Mouse (Mus musculus): ENCODE results near the gene Stk11. TPM values are rescaled to one million over a fixed set of nuclear protein-coding genes. Genes with fewer than 3 reads are reported as not detected.

Stk11 gene
- polyA plus RNA-seq, 1 experiment from 2014 or later, result 11.7 TPM

DNA sequence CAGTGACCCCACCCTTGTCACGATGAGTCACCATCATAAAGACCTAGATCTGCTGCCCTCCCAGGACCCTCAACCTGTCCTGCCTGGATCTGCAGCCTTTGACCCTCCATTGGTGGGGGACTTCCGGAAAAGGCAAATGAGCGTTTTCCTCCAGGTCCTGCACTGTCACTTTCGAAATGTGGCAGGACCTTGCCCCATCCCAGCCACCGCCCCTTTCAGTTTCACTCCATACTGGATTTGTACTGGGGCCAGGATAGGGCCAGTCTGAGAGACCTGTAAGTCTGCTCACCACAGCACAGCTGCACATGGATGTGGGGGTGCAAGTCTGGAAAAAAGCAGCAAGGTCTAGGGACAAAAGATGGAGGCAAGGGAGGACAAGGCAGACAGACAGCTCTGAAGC lies 17.0 kb upstream of the Stk11 start:
- 0 out of 2 replicates have a peak overlapping the region, but pooled peaks have one; percentile 11 for H3K4me3 ChIP-seq (ENCODE audit: low read depth, low read length)
- 34% methylated on average over 5 of the region's 5 CpGs for WGBS
- H3K4me2 ChIP-seq (replicated peaks; ENCODE audit: low read depth), result peak overlapping the region; percentile 48
- no peaks in the 10 kb centered on the region for H3K27me3 ChIP-seq (replicated peaks; ENCODE audit: control insufficient read depth, insufficient read depth, low read length)
- no peak overlapping the region for H3K9ac ChIP-seq (ENCODE audit: low read depth, low read length)
- H3K36me3 ChIP-seq (ENCODE audit: control insufficient read depth, insufficient read depth), result peaks cover 1% of the 10 kb centered on the region; the same call in 1 of the 2 replicates
- ATAC-seq, result peak; percentile 68
- H3K4me1 ChIP-seq (replicated peaks; ENCODE audit: control insufficient read depth, insufficient read depth, low read length), result peaks cover 16% of the 10 kb centered on the region; the same call in 1 of the 2 replicates
- H3K27ac ChIP-seq (ENCODE audit: low read depth, low read length), result peak overlapping the region; percentile 76
- no peak for TF ChIP-seq CTCF (IDR thresholded peaks at IDR 0.05; ENCODE audit: low read depth)
- H3K9me3 ChIP-seq (ENCODE audit: control insufficient read depth), result no peaks in the 10 kb centered on the region

DNA sequence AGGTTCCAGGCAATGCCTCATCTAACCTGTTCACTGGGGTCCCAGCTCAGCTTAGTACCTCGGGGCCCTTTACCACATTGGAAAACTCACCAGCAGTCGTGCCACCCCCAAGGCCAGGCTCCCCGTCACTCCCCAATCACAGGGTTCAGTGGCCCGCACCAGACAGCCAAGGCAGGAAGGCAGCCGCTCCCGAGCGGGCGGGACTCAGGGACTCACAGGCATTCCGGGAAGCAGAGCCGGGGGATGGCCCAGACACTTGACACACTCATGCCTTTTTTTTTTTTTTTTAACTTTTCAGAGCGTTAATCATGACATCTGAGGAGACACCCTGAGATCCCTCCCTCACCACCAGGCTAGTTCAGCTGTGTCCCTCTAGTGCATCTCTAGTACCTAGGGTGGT lies 14.6 kb upstream of the Stk11 start:
- H3K36me3 ChIP-seq (ENCODE audit: control insufficient read depth, insufficient read depth), result no peaks in the 10 kb centered on the region; the same call in 1 of the 2 replicates
- H3K4me3 ChIP-seq (ENCODE audit: low read depth, low read length), result peak overlapping the region; percentile 70
- TF ChIP-seq CTCF (IDR thresholded peaks at IDR 0.05; ENCODE audit: low read depth), result no peak
- WGBS, result 24% methylated on average over 11 of the region's 11 CpGs
- peak overlapping the region; percentile 85 for H3K9ac ChIP-seq (ENCODE audit: low read depth, low read length)
- H3K9me3 ChIP-seq (ENCODE audit: control insufficient read depth), result no peaks in the 10 kb centered on the region
- peak overlapping the region; percentile 93 for H3K4me2 ChIP-seq (replicated peaks; ENCODE audit: low read depth)
- peak overlapping the region; percentile 75 for H3K27ac ChIP-seq (ENCODE audit: low read depth, low read length)
- no peaks in the 10 kb centered on the region for H3K27me3 ChIP-seq (replicated peaks; ENCODE audit: control insufficient read depth, insufficient read depth, low read length)
- peak; percentile 31 for ATAC-seq
- peaks cover 16% of the 10 kb centered on the region for H3K4me1 ChIP-seq (replicated peaks; ENCODE audit: control insufficient read depth, insufficient read depth, low read length)

DNA sequence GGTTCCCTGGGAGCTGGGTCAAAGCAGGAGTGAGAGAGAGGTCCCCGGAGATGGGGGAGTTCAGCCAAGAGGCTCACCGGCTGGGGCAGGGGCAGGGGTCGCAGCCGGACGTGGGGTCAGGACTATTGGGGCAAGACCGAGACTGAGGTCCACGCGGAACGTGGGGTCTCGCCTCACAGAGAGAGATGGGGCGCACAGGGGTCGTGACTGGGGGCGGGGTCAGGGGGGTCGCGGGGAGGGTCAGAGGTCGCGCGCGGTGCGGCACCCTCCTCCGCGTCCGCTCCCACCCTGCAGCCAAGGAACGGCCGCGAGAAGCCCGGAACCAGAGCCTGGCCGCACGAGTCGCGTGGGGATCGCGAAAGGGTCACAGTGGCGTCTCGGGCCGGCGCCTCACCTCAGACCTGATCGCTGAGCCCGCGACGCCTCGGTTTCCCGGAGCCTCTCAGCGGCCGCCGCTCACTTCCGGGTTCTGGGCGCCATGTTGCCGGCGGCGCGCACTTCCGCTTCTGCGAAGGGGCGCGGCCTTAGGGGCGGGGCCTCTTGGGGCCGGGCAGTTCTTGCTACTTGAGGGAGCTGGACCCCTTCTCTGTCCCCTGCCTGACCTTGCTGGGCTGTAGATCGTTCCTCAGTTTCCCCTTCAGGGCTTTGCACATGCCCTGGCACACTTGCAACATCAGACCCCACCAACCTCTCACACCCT lies 13.2 kb upstream of the Stk11 start:
- Histone ChIP-seq H3K27me3 (replicated peaks; ENCODE audit: control insufficient read depth, insufficient read depth, low read length) (no peaks in the 10 kb centered on the region), H3K36me3 (ENCODE audit: control insufficient read depth, insufficient read depth) (no peaks in the 10 kb centered on the region), H3K4me3 (ENCODE audit: low read depth, low read length) (peak overlapping the region; percentile 70), H3K9me3 (ENCODE audit: control insufficient read depth) (no peaks in the 10 kb centered on the region), H3K4me2 (replicated peaks; ENCODE audit: low read depth) (peak overlapping the region; percentile 93), H3K9ac (ENCODE audit: low read depth, low read length) (peak overlapping the region; percentile 85), H3K27ac (ENCODE audit: low read depth, low read length) (peak overlapping the region; percentile 75), H3K4me1 (replicated peaks; ENCODE audit: control insufficient read depth, insufficient read depth, low read length) (peaks cover 10% of the 10 kb centered on the region)
- 0% methylated on average over 56 of the region's 59 CpGs for WGBS
- no peak for TF ChIP-seq CTCF (IDR thresholded peaks at IDR 0.05; ENCODE audit: low read depth)
- ATAC-seq, result peak; percentile 55

DNA sequence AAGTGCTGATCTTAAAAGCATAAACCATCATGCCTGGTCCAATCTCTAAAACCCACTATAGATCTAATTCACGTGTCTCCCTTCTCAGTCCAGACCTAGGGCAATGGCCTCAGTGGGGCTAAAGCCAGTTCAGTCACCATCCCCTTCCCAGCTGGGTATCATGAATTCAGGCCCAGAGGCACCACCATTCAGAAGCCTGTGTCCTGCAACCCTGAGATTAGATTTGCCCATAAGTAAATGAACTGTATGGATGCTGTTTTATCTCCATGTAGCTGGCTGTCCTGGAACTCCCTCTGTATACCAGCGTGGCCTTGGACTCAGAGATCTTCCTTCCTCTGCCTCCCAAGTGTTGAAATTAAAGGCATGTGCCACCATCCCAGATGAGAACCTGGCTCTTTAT lies 12.6 kb upstream of the Stk11 start:
- Histone ChIP-seq H3K9me3 (ENCODE audit: control insufficient read depth) (no peaks in the 10 kb centered on the region), H3K4me2 (replicated peaks; ENCODE audit: low read depth) (peak overlapping the region; percentile 93; the same call in 1 of the 2 replicates), H3K27ac (ENCODE audit: low read depth, low read length) (no peak overlapping the region), H3K4me1 (replicated peaks; ENCODE audit: control insufficient read depth, insufficient read depth, low read length) (peaks cover 6% of the 10 kb centered on the region; the same call in 1 of the 2 replicates), H3K36me3 (ENCODE audit: control insufficient read depth, insufficient read depth) (no peaks in the 10 kb centered on the region), H3K4me3 (ENCODE audit: low read depth, low read length) (no peak overlapping the region), H3K9ac (ENCODE audit: low read depth, low read length) (peak overlapping the region; percentile 85; the same call in 1 of the 2 replicates), H3K27me3 (replicated peaks; ENCODE audit: control insufficient read depth, insufficient read depth, low read length) (no peaks in the 10 kb centered on the region)
- no peak for ATAC-seq
- 80% methylated on average over 2 of the region's 2 CpGs for WGBS
- no peak for TF ChIP-seq CTCF (IDR thresholded peaks at IDR 0.05; ENCODE audit: low read depth)

DNA sequence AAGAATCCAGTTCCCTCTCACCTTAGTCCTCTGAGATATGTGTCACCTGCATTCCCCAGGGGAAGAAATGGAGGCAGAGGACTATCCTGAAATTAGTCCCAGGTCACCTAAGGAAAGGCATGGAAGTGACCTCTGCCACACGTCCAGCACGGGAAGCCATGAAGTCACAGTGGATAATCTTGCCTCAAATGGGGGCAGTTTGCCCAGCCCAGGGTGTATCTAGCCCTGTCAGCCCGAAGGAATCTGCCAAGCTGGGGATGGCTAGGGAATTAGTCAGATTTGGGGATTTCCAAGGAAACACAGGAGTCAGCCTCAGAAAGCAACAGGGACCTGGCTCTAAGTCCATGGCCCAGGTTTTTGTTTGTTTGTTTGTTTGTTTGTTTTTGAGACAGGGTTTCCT lies 11.4 kb upstream of the Stk11 start:
- H3K4me3 ChIP-seq (ENCODE audit: low read depth, low read length), result no peak overlapping the region
- no peaks in the 10 kb centered on the region for H3K27me3 ChIP-seq (replicated peaks; ENCODE audit: control insufficient read depth, insufficient read depth, low read length)
- H3K27ac ChIP-seq (ENCODE audit: low read depth, low read length), result no peak overlapping the region
- H3K9ac ChIP-seq (ENCODE audit: low read depth, low read length), result no peak overlapping the region
- no peak overlapping the region for H3K4me2 ChIP-seq (replicated peaks; ENCODE audit: low read depth)
- H3K36me3 ChIP-seq (ENCODE audit: control insufficient read depth, insufficient read depth), result no peaks in the 10 kb centered on the region
- H3K4me1 ChIP-seq (replicated peaks; ENCODE audit: control insufficient read depth, insufficient read depth, low read length), result peaks cover 6% of the 10 kb centered on the region; the same call in 1 of the 2 replicates
- no peaks in the 10 kb centered on the region for H3K9me3 ChIP-seq (ENCODE audit: control insufficient read depth)
- TF ChIP-seq CTCF (IDR thresholded peaks at IDR 0.05; ENCODE audit: low read depth), result no peak
- 82% methylated on average over 3 of the region's 3 CpGs for WGBS
- no peak for ATAC-seq

DNA sequence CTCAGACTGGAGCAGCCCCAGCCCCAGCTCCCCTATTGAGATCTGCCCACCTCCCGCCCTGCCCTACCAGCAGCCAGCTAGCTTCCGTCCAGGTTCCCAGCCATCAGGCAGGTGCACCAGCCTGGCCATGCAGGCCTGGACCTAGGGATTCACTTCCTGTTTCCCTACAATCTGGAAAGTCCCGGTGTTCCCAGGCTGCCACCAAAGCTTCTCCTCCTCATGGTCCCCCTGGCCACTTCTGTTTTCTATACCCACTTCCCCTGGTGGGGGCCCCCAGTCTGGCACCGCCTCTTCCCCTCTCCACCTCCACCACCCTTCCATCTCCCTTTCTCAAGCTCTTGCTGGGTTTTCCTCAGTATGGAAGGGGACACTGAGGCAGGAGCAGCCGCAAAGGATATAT lies 10.1 kb upstream of the Stk11 start, which contains the start of gene Sbno2:
TSS of gene Sbno2 (minus strand) at position 112 of the 400 bp plus-strand sequence.
- Histone ChIP-seq H3K9me3 (ENCODE audit: control insufficient read depth) (no peaks in the 10 kb centered on the region), H3K27ac (ENCODE audit: low read depth, low read length) (no peak within 1 kb of the TSS), H3K9ac (ENCODE audit: low read depth, low read length) (no peak within 1 kb of the TSS; the same call in 1 of the 2 replicates), H3K4me3 (ENCODE audit: low read depth, low read length) (no peak within 1 kb of the TSS), H3K27me3 (replicated peaks; ENCODE audit: control insufficient read depth, insufficient read depth, low read length) (no peaks in the 10 kb centered on the region), H3K4me2 (replicated peaks; ENCODE audit: low read depth) (peak within 1 kb of the TSS; percentile 41), H3K36me3 (ENCODE audit: control insufficient read depth, insufficient read depth) (no peaks in the 10 kb centered on the region), H3K4me1 (replicated peaks; ENCODE audit: control insufficient read depth, insufficient read depth, low read length) (peaks cover 6% of the 10 kb centered on the region; the same call in 1 of the 2 replicates)
- no peak for ATAC-seq
- 64% methylated on average over 5 of the region's 5 CpGs for WGBS
- TF ChIP-seq CTCF (IDR thresholded peaks at IDR 0.05; ENCODE audit: low read depth), result no peak
